Mouse (Mus musculus): Measurements from ENCODE around the gene Gm9936. TPM values are rescaled to one million over a fixed set of nuclear protein-coding genes. Genes with fewer than 3 reads are reported as not detected.
A peak's percentile ranks its signal among the peaks of the same experiment; 100 is the strongest.

Gene Gm9936
- polyA plus RNA-seq, 1 experiment from 2014 or later = 0.18 TPM

DNA sequence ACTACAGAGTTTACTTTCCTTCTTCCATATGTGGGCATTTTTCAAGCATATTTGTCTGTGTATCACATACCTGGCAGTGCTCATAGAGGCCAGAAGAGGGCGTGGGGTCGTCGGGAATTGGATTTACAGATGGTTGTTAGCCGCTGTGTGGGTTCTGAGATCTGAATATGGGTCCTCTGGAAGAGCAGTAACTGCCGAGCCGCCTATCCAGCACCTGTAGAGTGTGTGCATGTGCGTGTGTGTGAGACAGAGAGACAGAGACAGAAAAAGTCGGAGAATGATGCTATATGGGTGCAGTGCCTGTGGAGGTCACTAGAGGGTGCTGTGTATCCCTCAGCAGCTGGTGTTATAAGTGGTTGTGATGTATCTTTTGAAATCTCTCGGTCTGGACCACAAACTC, 34.3 kb downstream of the Gm9936 start:
- H3K9me3 ChIP-seq (replicated peaks; ENCODE audit: control insufficient read depth, low read length) = 0 out of 2 replicates have a peak, but pooled peaks cover 7% of the 10 kb centered on the region
- H3K36me3 ChIP-seq (ENCODE audit: control insufficient read depth, insufficient read depth, low read length) = no peaks in the 10 kb centered on the region
- 26% methylated on average over 9 of the region's 9 CpGs for WGBS
- no peak overlapping the region for H3K4me2 ChIP-seq (ENCODE audit: low read depth, low read length)
- no peak for ATAC-seq (ENCODE audit: insufficient read depth, low FRiP score)
- no peak overlapping the region for H3K4me3 ChIP-seq (replicated peaks; ENCODE audit: low read length)
- H3K27ac ChIP-seq (ENCODE audit: low read length) = no peak overlapping the region
- no peaks in the 10 kb centered on the region for H3K27me3 ChIP-seq (ENCODE audit: control insufficient read depth, insufficient read depth, low read length)
- no peak overlapping the region for H3K9ac ChIP-seq (ENCODE audit: low read length)
- H3K4me1 ChIP-seq (ENCODE audit: control insufficient read depth, insufficient read depth, low read length) = no peaks in the 10 kb centered on the region

DNA sequence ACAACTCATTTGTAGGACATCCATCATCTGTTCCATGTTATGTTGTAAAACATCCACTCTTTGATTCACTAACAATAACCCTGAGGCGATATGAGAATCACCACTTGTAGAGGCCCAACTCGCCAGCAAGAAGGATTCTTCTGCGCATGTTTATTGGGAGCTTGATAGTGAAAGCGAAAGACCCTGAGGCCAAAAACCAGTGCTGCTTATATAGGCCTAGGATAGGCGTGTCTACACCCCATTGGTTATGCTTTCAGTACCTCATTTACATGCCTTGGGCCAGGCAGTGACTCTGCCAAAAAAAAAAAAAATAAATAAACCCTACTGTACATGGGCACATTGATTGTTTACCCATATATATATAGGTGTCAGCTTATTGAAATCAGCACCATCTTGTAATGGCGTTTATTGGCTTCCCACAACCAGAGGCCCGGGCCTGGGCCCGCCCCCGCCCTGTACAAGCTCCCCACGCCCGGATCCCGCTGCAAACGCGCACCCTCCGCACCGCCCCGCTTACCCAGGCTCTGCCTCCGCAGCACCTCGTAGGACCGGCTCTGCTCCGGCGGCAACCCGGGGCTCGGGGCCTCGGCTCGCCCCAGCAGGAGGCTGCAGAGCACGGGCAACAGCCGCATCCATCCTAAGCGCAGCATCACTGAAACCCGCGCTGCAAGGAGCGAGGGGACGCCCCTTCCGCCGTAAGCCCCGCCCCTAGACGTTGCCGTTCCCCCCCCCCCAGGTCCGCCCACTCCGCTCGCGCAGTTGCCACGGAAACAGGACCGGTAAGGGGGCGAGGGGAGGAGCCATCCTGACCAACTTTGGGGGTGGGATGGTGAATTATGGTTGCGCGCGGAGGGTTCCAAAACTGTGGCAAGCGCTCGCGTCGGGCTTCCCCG, 35.4 kb downstream of the Gm9936 start, which contains the start of gene 1500011B03Rik:
TSS of gene 1500011B03Rik (minus strand) at position 673 of the 893 bp plus-strand sequence.
- Histone ChIP-seq H3K9me3 (replicated peaks; ENCODE audit: control insufficient read depth, low read length) (0 out of 2 replicates have a peak, but pooled peaks cover 7% of the 10 kb centered on the region), H3K27ac (ENCODE audit: low read length) (peak within 1 kb of the TSS; percentile 81), H3K9ac (ENCODE audit: low read length) (peak within 1 kb of the TSS; percentile 87), H3K4me2 (ENCODE audit: low read depth, low read length) (peak within 1 kb of the TSS; percentile 55), H3K36me3 (ENCODE audit: control insufficient read depth, insufficient read depth, low read length) (no peaks in the 10 kb centered on the region), H3K27me3 (ENCODE audit: control insufficient read depth, insufficient read depth, low read length) (no peaks in the 10 kb centered on the region), H3K4me3 (replicated peaks; ENCODE audit: low read length) (peak within 1 kb of the TSS; percentile 78), H3K4me1 (ENCODE audit: control insufficient read depth, insufficient read depth, low read length) (no peaks in the 10 kb centered on the region)
- ATAC-seq (ENCODE audit: insufficient read depth, low FRiP score) = peak; percentile 86; the same call in 1 of the 2 replicates
- WGBS = 9% methylated on average over 53 of the region's 53 CpGs

DNA sequence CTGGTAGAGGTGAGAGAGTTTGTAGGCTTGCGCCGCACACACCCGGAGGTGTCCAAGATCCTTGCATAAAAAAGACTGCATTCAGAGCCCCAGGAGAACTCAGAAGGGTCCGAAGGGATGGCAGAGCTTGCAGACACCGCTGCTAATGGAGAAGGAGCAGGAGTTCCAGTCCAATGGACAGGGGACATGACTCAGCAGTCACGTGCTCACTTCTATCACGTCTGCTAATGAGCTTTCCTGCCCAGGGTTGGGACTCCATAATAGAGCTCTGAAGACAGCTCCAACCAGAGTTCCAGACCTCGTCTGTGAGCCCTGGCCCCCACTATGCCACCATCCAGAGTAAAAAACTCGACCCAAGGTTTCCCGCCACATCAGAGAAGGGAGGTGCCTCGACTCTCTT, 40.4 kb downstream of the Gm9936 start:
- Histone ChIP-seq H3K27me3 (ENCODE audit: control insufficient read depth, insufficient read depth, low read length) (no peaks in the 10 kb centered on the region), H3K4me3 (replicated peaks; ENCODE audit: low read length) (no peak overlapping the region), H3K4me2 (ENCODE audit: low read depth, low read length) (no peak overlapping the region), H3K9ac (ENCODE audit: low read length) (no peak overlapping the region), H3K4me1 (ENCODE audit: control insufficient read depth, insufficient read depth, low read length) (no peaks in the 10 kb centered on the region), H3K36me3 (ENCODE audit: control insufficient read depth, insufficient read depth, low read length) (no peaks in the 10 kb centered on the region), H3K9me3 (replicated peaks; ENCODE audit: control insufficient read depth, low read length) (0 out of 2 replicates have a peak, but pooled peaks cover 7% of the 10 kb centered on the region), H3K27ac (ENCODE audit: low read length) (no peak overlapping the region)
- 77% methylated on average over 11 of the region's 11 CpGs for WGBS
- no peak for ATAC-seq (ENCODE audit: insufficient read depth, low FRiP score)

DNA sequence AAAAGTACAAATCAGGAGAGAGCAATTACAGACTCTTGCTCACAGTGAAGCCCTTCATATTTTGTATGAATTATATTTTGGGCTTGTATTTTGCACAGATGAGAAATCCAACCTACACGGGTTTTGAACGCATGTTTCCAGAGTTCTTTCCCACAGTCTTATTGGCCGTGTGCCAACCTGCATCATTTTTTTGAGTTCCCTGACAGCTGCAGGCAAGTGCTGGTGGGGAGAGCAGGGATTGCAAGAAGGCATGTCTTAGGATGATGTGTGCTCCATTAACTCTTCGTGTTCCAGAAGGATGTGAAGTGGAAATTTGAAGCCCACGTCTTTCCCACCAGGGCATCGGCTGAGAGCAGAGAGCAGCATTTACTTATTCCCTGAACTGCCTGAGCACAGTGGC, 41.9 kb downstream of the Gm9936 start:
- Histone ChIP-seq H3K9ac (ENCODE audit: low read length) (no peak overlapping the region), H3K27ac (ENCODE audit: low read length) (no peak overlapping the region)

DNA sequence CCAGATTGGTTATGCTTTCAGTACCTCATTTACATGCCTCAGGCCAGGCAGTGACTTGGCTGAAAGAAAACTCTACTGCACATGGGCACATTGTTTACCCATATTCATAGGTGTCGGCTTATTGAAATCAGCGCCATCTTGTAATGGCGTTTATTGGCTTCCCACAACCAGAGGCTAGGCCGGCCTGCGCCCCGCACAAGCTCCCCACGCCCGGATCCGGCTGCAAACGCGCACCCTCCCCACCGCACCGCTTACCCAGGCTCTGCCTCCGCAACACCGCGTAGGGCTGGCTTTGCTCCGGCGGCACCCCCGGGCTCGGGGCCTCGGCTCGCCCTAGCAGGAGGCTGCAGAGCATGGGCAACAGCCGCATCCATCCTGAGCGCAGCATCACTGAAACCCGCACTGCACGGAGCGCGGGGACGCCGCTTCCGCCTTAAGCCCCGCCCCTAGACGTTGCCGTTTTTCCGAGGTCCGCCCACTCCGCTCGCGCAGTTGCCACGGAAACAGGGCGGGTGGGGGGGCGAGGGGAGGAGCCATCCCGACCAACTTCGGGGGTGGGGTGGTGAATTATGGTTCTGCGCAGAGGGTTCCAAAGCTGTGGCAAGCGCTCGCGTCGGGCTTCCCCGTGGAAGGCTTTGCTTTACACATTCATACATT, 44.8 kb downstream of the Gm9936 start:
- peak overlapping the region; percentile 87 for H3K27ac ChIP-seq (ENCODE audit: low read length)
- H3K36me3 ChIP-seq (ENCODE audit: control insufficient read depth, insufficient read depth, low read length) = no peaks in the 10 kb centered on the region
- H3K4me3 ChIP-seq (replicated peaks; ENCODE audit: low read length) = peak overlapping the region; percentile 93
- H3K4me1 ChIP-seq (ENCODE audit: control insufficient read depth, insufficient read depth, low read length) = no peaks in the 10 kb centered on the region
- peak overlapping the region; percentile 65 for H3K4me2 ChIP-seq (ENCODE audit: low read depth, low read length)
- WGBS = under 1% methylated on average over 50 of the region's 50 CpGs
- no peaks in the 10 kb centered on the region for H3K27me3 ChIP-seq (ENCODE audit: control insufficient read depth, insufficient read depth, low read length)
- H3K9ac ChIP-seq (ENCODE audit: low read length) = peak overlapping the region; percentile 88
- H3K9me3 ChIP-seq (replicated peaks; ENCODE audit: control insufficient read depth, low read length) = no peaks in the 10 kb centered on the region
- ATAC-seq (ENCODE audit: insufficient read depth, low FRiP score) = peak; percentile 94

More for the DNA sequence above, 41.9 kb downstream of the Gm9936 start:
- no peak for ATAC-seq (ENCODE audit: insufficient read depth, low FRiP score)
- Histone ChIP-seq H3K9me3 (replicated peaks; ENCODE audit: control insufficient read depth, low read length) (0 out of 2 replicates have a peak, but pooled peaks cover 2% of the 10 kb centered on the region), H3K4me1 (ENCODE audit: control insufficient read depth, insufficient read depth, low read length) (no peaks in the 10 kb centered on the region), H3K27me3 (ENCODE audit: control insufficient read depth, insufficient read depth, low read length) (no peaks in the 10 kb centered on the region), H3K4me3 (replicated peaks; ENCODE audit: low read length) (no peak overlapping the region), H3K36me3 (ENCODE audit: control insufficient read depth, insufficient read depth, low read length) (no peaks in the 10 kb centered on the region), H3K4me2 (ENCODE audit: low read depth, low read length) (no peak overlapping the region)
- WGBS = 55% methylated on average over 6 of the region's 6 CpGs

DNA sequence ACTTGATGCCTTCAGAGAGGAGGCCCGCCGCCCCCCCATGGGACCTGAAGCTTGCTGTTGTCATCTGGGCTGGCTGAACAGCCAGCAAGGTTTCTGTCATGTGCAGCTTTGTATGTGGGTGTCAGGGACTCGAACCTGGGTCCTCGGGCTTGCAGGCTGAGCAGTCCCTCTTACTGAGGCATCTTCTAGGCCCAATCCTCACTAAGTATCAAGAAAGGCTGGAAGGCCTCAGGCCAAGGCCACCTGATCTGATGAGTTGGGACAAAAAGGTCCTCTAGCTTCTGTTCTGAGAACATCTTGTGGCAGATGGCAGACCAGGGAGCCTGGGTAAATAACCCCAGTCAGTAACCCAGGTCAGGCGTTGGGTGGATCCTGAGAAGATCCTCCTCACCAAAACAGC, 48.7 kb downstream of the Gm9936 start:
- Histone ChIP-seq H3K4me3 (replicated peaks; ENCODE audit: low read length) (no peak overlapping the region), H3K9me3 (replicated peaks; ENCODE audit: control insufficient read depth, low read length) (no peaks in the 10 kb centered on the region), H3K36me3 (ENCODE audit: control insufficient read depth, insufficient read depth, low read length) (no peaks in the 10 kb centered on the region), H3K4me2 (ENCODE audit: low read depth, low read length) (no peak overlapping the region), H3K27ac (ENCODE audit: low read length) (no peak overlapping the region), H3K4me1 (ENCODE audit: control insufficient read depth, insufficient read depth, low read length) (no peaks in the 10 kb centered on the region), H3K9ac (ENCODE audit: low read length) (no peak overlapping the region), H3K27me3 (ENCODE audit: control insufficient read depth, insufficient read depth, low read length) (no peaks in the 10 kb centered on the region)
- 86% methylated on average over 5 of the region's 5 CpGs for WGBS
- no peak for ATAC-seq (ENCODE audit: insufficient read depth, low FRiP score)

DNA sequence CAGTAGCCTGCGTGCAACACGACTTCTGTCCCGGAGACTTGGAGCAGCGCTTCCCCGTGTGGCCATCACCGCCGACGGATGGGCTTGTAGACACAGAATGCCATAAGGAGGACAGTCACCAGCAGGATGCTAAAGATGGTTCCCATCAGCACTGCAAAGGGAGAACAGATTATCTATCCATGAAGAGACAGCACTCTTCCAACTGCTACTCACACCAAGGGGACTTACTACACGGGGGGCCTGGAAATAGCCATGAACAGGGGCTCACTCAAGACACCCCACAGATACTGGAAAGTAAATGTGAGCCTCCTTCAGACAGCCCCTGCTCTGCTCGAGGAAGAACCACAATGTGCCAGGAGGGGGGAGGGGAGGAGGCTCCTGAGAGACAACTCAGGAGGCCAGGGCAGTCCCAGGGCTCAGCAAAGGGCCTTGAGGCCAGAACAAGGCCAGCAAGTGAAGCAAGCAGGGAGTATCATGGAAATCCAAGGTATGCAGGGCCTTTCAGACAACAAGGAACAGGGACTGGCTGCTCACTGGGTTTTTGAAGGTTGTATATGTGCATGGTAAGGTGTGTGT, 49.2 kb downstream of the Gm9936 start:
- H3K4me3 ChIP-seq (replicated peaks; ENCODE audit: low read length) = no peak overlapping the region
- H3K4me2 ChIP-seq (ENCODE audit: low read depth, low read length) = no peak overlapping the region
- no peaks in the 10 kb centered on the region for H3K9me3 ChIP-seq (replicated peaks; ENCODE audit: control insufficient read depth, low read length)
- no peaks in the 10 kb centered on the region for H3K27me3 ChIP-seq (ENCODE audit: control insufficient read depth, insufficient read depth, low read length)
- no peak overlapping the region for H3K27ac ChIP-seq (ENCODE audit: low read length)
- 0 out of 2 replicates have a peak, but pooled peaks cover 2% of the 10 kb centered on the region for H3K36me3 ChIP-seq (ENCODE audit: control insufficient read depth, insufficient read depth, low read length)
- H3K9ac ChIP-seq (ENCODE audit: low read length) = no peak overlapping the region
- 76% methylated on average over 10 of the region's 10 CpGs for WGBS
- ATAC-seq (ENCODE audit: insufficient read depth, low FRiP score) = no peak
- no peaks in the 10 kb centered on the region for H3K4me1 ChIP-seq (ENCODE audit: control insufficient read depth, insufficient read depth, low read length)

DNA sequence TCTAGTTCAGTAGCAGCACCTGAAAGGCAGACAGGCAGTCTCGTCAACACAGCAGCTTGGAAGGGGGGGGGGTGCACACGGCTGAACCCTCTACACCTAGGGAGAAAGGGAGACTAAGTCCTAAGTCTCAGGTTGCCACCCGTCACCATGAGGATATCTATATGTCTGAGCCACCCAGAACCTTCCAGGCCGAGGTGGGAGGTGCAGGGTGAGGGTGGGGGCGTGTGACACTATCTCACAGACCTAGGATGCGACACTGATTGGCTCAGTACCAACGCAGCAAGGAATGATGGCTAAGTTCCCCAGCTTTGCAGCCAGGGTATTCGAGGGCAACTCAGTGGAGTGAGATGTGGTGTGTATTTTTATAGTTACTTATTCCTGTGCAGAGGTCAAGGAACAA, 50.1 kb downstream of the Gm9936 start:
- ATAC-seq (ENCODE audit: insufficient read depth, low FRiP score) = no peak
- no peaks in the 10 kb centered on the region for H3K4me1 ChIP-seq (ENCODE audit: control insufficient read depth, insufficient read depth, low read length)
- H3K36me3 ChIP-seq (ENCODE audit: control insufficient read depth, insufficient read depth, low read length) = 0 out of 2 replicates have a peak, but pooled peaks cover 11% of the 10 kb centered on the region
- no peak overlapping the region for H3K27ac ChIP-seq (ENCODE audit: low read length)
- H3K9ac ChIP-seq (ENCODE audit: low read length) = no peak overlapping the region
- no peaks in the 10 kb centered on the region for H3K9me3 ChIP-seq (replicated peaks; ENCODE audit: control insufficient read depth, low read length)
- WGBS = 80% methylated on average over 8 of the region's 8 CpGs
- no peaks in the 10 kb centered on the region for H3K27me3 ChIP-seq (ENCODE audit: control insufficient read depth, insufficient read depth, low read length)
- H3K4me3 ChIP-seq (replicated peaks; ENCODE audit: low read length) = no peak overlapping the region
- H3K4me2 ChIP-seq (ENCODE audit: low read depth, low read length) = no peak overlapping the region

DNA sequence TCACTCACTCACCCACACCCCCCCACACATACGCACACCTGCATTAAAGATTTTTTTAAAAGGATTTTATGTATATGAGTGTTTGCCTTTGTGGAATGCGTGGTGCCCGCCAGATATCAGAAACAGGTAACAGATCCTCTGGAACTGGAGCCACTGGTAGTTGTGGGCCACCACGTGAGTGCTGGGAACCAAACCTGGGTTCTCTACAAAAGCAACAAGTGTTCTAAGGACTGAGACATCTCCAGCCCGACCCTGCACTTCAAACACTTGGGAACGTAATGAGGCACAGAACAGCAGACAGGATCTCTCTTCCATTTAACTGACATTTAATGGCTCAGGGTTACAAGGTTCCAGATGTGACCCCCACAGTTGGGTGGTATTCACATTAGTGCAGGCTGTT, 50.6 kb downstream of the Gm9936 start:
- ATAC-seq (ENCODE audit: insufficient read depth, low FRiP score) = no peak
- no peaks in the 10 kb centered on the region for H3K4me1 ChIP-seq (ENCODE audit: control insufficient read depth, insufficient read depth, low read length)
- H3K27ac ChIP-seq (ENCODE audit: low read length) = no peak overlapping the region
- 70% methylated on average over 6 of the region's 6 CpGs for WGBS
- H3K9ac ChIP-seq (ENCODE audit: low read length) = no peak overlapping the region
- H3K4me2 ChIP-seq (ENCODE audit: low read depth, low read length) = no peak overlapping the region
- H3K4me3 ChIP-seq (replicated peaks; ENCODE audit: low read length) = no peak overlapping the region
- no peaks in the 10 kb centered on the region for H3K9me3 ChIP-seq (replicated peaks; ENCODE audit: control insufficient read depth, low read length)
- 0 out of 2 replicates have a peak, but pooled peaks cover 14% of the 10 kb centered on the region for H3K36me3 ChIP-seq (ENCODE audit: control insufficient read depth, insufficient read depth, low read length)
- no peaks in the 10 kb centered on the region for H3K27me3 ChIP-seq (ENCODE audit: control insufficient read depth, insufficient read depth, low read length)
